Mouse (Mus musculus) liver, embryonic 11.5 days (tissue): ENCODE measurements around the gene Olfr1507. TPM values are rescaled to one million over a fixed set of nuclear protein-coding genes. Genes with fewer than 3 reads are reported as not detected.

ENCODE experiments used
- ATAC-seq: fragments of 200-750 bp; cut with Nextera tagmentation; replicated peaks from 2 replicates; pipeline ENCODE4 v1.8.0; 2017; ENCODE audit warnings: moderate number of reproducible peaks, mild to moderate bottlenecking, moderate TSS enrichment, moderate library complexity; ENCODE audit not compliant: low FRiP score
- DNase-seq: peaks from one replicate; pipeline ENCODE4 v3.0.0-alpha.2; 2017; ENCODE audit warnings: low spot score
- H3K27ac ChIP-seq: fragments of 300-500 bp; sonication (generic); 2 replicates; pipeline ENCODE4 v1.5.1; 2014; ENCODE audit warnings: mild to moderate bottlenecking, low read depth, low read length, control low read depth
- H3K27me3 ChIP-seq: fragments of 300-500 bp; sonication (generic); replicated peaks from 2 replicates; pipeline ENCODE4 v1.6.1; 2014; ENCODE audit warnings: low read length, mixed read lengths; ENCODE audit not compliant: control insufficient read depth, insufficient read depth
- H3K36me3 ChIP-seq: fragments of 300-500 bp; sonication (generic); 2 replicates; pipeline ENCODE4 v1.6.1; 2014; ENCODE audit warnings: mild to moderate bottlenecking, low read length, moderate library complexity, mixed read lengths; ENCODE audit not compliant: control insufficient read depth, insufficient read depth
- H3K4me1 ChIP-seq: fragments of 300-500 bp; sonication (generic); replicated peaks from 2 replicates; pipeline ENCODE4 v1.6.1; 2014; ENCODE audit warnings: low read length, mixed read lengths; ENCODE audit not compliant: control insufficient read depth, insufficient read depth
- H3K4me2 ChIP-seq: fragments of 300-500 bp; sonication (generic); 2 replicates; pipeline ENCODE4 v1.6.1; 2014; ENCODE audit warnings: mild to moderate bottlenecking, control low read depth, moderate library complexity
- H3K4me3 ChIP-seq: fragments of 300-500 bp; sonication (generic); 2 replicates; pipeline ENCODE4 v1.5.1; 2014; ENCODE audit warnings: low read depth, low read length, control low read depth
- H3K9ac ChIP-seq: fragments of 300-500 bp; sonication (generic); 2 replicates; pipeline ENCODE4 v1.6.1; 2014; ENCODE audit warnings: low read depth, low read length, control low read depth
- H3K9me3 ChIP-seq: fragments of 300-500 bp; sonication (generic); 2 replicates; pipeline ENCODE4 v1.6.1; 2016; ENCODE audit warnings: low read length, inconsistent platforms, mixed read lengths; ENCODE audit not compliant: control insufficient read depth
- WGBS: fragments of 180-500 bp; shearing (Covaris S2); extraction: QIAGEN DNeasy Blood & Tissue Kit; methylation state at CpG from one replicate; pipeline ENCODE4 v1.1.7; 2014; 5-methylcytosine and 5-hydroxymethylcytosine counted together
- polyA plus RNA-seq: library from polyadenylated mRNA; unstranded; fragments of >200 nt; fragmentation: Nextera tagmentation; extraction: Ambion mirVana; gene quantifications from 2 replicates; pipeline ENCODE4 v1.2.1, GENCODE M21; 2014

The Olfr1507 gene
- not detected in 2 replicates for polyA plus RNA-seq

DNA sequence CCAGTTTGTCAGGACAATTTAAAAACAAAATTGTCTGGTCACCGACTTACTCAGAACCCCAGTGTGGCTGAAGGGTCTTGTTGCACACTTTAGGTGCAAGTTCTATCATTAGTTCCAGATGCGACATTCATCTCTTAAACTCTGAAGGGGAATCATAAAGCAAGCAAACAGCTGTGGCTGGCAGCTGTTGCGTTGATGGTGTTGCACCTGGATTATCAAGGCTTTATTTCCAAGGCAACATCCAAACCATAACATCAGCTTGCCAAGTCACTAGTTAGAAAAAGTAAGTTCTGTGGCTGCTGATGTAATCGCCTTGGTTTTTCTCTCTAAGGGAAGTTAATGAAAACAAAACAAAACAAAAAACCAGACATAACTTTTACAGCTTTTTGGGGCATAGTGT, at the start of gene Olfr1507:
Olfr1507 (minus strand) TSS at position 234 of the 400 bp plus-strand sequence.
- DNase-seq (no peak), ATAC-seq (no peak)
- Histone ChIP-seq H3K9me3 (no peaks in the 10 kb centered on the region), H3K4me3 (no peak within 1 kb of the TSS), H3K9ac (no peak within 1 kb of the TSS), H3K27ac (no peak within 1 kb of the TSS), H3K27me3 (no peaks in the 10 kb centered on the region), H3K4me2 (no peak within 1 kb of the TSS), H3K36me3 (no peaks in the 10 kb centered on the region), H3K4me1 (no peaks in the 10 kb centered on the region)
- 82% methylated on average over 4 of the region's 4 CpGs for WGBS

DNA sequence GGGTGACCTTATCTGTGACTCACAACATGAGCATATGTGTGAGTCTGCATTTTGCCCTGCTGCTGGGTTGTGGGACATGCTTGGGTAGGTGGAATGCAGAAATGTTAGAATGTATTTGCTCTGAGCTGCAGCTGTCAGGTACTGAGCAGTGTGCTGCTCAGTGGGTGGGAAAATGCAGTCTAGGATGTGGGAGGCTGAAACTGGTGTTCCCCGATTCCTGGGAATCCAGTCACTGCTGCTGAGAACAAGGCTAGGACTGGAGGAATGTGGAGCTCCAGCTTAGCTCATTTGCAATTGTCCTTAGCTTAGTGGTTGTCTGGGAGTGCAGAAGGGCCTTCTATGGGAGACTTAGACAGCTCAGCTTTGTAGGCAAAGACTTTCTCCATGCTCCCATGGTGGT, 37.8 kb upstream of the Olfr1507 start:
- Histone ChIP-seq H3K27ac (no peak overlapping the region), H3K9ac (no peak overlapping the region), H3K27me3 (no peaks in the 10 kb centered on the region), H3K9me3 (peaks cover 6% of the 10 kb centered on the region), H3K36me3 (no peaks in the 10 kb centered on the region), H3K4me2 (no peak overlapping the region), H3K4me1 (no peaks in the 10 kb centered on the region), H3K4me3 (no peak overlapping the region)
- DNase-seq (no peak), ATAC-seq (no peak)
- WGBS: 76% methylated on average over 1 of the region's 1 CpGs

DNA sequence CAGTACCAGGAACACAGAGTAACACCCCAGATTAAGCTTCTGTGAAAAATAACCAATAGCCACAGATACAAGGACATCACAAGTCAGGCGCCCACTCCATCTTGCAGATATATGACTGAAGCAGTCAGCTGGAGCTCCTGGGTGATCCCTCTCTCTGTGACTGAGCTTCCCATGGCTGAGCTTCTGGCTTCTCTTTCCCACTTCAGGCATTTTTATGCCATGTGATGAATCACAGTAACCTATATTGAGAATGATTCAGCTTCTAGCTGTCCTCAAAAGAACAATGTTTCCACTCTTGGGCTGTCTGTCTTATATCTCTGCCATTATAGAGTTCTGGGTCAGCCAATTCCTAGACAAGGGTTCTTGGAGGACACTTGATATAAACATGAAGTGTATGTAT, 29.4 kb upstream of the Olfr1507 start:
- no peaks in the 10 kb centered on the region for H3K36me3 ChIP-seq
- ATAC-seq (no peak), DNase-seq (no peak)
- no peaks in the 10 kb centered on the region for H3K4me1 ChIP-seq
- H3K9ac ChIP-seq: no peak overlapping the region
- no peak overlapping the region for H3K27ac ChIP-seq
- H3K4me3 ChIP-seq: no peak overlapping the region
- no peaks in the 10 kb centered on the region for H3K9me3 ChIP-seq
- no peaks in the 10 kb centered on the region for H3K27me3 ChIP-seq
- no peak overlapping the region for H3K4me2 ChIP-seq
- WGBS: 86% methylated on average over 1 of the region's 1 CpGs

DNA sequence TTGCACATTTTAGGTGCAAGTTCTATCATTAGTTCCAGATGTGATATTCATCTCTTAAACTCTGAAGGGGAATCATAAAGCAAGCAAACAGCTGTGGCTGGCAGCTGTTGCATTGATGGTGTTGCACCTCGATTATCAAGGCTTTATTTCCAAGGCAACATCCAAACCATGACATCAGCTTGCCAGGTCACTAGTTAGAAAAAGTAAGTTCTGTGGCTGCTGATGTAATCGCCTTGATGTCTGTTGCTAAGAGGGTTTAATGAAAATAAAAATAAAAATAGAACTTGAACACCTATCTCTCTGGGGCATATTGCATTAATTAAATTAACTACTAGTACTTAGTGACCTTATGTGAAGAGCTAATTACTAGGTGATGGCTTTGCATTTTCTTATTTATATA, 28.2 kb downstream of the Olfr1507 start, which contains the start of gene Olfr1508:
Olfr1508 (minus strand) TSS at position 101 of the 400 bp plus-strand sequence.
- Histone ChIP-seq H3K4me2 (no peak within 1 kb of the TSS), H3K4me3 (no peak within 1 kb of the TSS), H3K36me3 (no peaks in the 10 kb centered on the region), H3K9me3 (no peaks in the 10 kb centered on the region), H3K27ac (no peak within 1 kb of the TSS), H3K9ac (no peak within 1 kb of the TSS), H3K27me3 (no peaks in the 10 kb centered on the region), H3K4me1 (no peaks in the 10 kb centered on the region)
- DNase-seq (no peak), ATAC-seq (no peak)
- WGBS: 67% methylated on average over 2 of the region's 2 CpGs

DNA sequence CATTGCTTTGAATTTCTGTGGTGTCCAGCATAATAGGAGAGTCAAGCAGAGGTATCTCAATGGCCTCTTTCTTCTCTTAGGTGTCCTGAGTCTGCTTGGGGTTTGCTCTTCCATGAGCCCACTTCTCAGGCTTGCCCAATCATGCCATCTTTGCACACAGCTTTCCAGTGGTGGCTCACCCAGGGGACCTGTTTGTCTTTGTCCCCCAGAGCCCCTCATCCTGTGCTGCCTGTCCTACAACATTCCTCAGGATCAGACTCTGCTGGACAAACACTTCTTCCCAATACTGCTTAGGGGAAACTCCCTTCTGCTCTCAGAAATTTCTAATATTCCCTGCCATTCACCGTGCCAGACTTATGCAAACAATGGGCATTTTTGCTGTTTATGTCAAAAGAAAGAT, 29.8 kb downstream of the Olfr1507 start:
- Histone ChIP-seq H3K4me3 (no peak overlapping the region), H3K27me3 (no peaks in the 10 kb centered on the region), H3K4me1 (no peaks in the 10 kb centered on the region), H3K36me3 (no peaks in the 10 kb centered on the region), H3K9me3 (no peaks in the 10 kb centered on the region), H3K4me2 (no peak overlapping the region), H3K9ac (no peak overlapping the region), H3K27ac (no peak overlapping the region)
- DNase-seq: no peak
- no peak for ATAC-seq
- 80% methylated on average over 1 of the region's 1 CpGs for WGBS

DNA sequence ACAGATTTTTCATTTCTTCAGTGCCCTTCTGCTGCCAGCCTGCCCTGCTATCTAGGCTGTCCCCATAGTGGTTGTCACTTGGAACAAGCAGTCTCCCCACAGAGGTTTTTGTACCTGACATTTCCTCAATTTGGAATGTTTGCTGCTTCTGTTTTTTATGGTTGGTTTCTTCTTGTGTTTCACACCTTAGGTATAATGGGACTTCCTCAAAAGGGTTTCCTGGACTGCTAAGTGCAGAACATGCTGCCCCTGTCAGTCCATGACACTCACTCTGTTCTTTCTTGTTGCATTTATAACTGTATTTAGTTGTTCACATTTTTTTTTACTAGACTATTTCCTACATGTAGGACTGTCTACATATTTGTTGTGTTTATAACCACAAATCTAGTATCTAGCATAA, 33.6 kb downstream of the Olfr1507 start:
- H3K4me3 ChIP-seq: no peak overlapping the region
- H3K27ac ChIP-seq: no peak overlapping the region
- H3K4me1 ChIP-seq: no peaks in the 10 kb centered on the region
- ATAC-seq: no peak
- H3K9me3 ChIP-seq: no peaks in the 10 kb centered on the region
- H3K4me2 ChIP-seq: no peak overlapping the region
- DNase-seq: no peak
- no peaks in the 10 kb centered on the region for H3K27me3 ChIP-seq
- no peaks in the 10 kb centered on the region for H3K36me3 ChIP-seq
- no peak overlapping the region for H3K9ac ChIP-seq

DNA sequence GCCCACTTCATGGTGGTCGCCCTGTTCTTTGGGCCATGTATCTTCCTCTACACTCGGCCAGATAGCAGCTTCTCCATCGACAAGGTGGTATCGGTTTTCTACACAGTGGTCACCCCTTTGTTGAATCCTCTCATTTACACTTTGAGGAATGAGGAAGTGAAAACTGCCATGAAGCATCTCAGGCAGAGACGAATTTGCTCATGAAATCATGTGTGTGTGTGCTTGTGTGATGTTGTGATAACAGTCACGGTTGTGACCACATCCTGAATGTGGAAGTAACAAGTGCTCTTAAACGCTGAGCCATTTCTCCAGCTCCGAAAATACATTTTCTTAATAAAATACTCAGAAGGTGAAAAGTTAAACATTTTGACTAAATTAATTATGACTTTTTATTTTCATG, 44.4 kb downstream of the Olfr1507 start:
- H3K27me3 ChIP-seq: no peaks in the 10 kb centered on the region
- H3K36me3 ChIP-seq: no peaks in the 10 kb centered on the region
- WGBS: 53% methylated on average over 8 of the region's 8 CpGs
- H3K9me3 ChIP-seq: no peaks in the 10 kb centered on the region
- no peak overlapping the region for H3K4me2 ChIP-seq
- no peak for DNase-seq
- no peak overlapping the region for H3K27ac ChIP-seq
- H3K9ac ChIP-seq: no peak overlapping the region
- ATAC-seq: no peak
- H3K4me1 ChIP-seq: no peaks in the 10 kb centered on the region
- H3K4me3 ChIP-seq: no peak overlapping the region

DNA sequence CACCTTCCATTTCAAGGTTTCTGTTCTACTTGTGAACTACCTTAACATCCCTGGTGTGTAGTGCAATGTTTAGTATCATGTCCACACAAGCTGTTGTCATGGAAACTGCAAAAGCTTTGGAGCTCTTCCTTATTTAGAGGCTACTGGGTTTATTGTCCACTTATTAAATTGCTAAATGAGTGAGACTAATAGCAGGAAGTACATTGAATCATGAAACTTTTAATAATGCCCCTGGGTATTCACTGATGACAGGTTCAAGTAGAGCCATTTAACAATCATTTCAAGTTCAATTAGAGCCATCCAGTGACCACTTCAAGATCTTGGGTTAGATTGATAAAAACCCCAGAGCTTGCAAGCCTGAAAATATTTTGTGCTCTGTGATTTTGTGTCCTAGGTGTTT, 52.9 kb downstream of the Olfr1507 start, which contains the start of gene Olfr1509:
Olfr1509 (plus strand) TSS at position 301 of the 400 bp plus-strand sequence.
- no peaks in the 10 kb centered on the region for H3K9me3 ChIP-seq
- no peaks in the 10 kb centered on the region for H3K4me1 ChIP-seq
- no peaks in the 10 kb centered on the region for H3K36me3 ChIP-seq
- no peaks in the 10 kb centered on the region for H3K27me3 ChIP-seq
- DNase-seq (no peak), ATAC-seq (no peak)
- no peak within 1 kb of the TSS for H3K4me3 ChIP-seq
- H3K27ac ChIP-seq: no peak within 1 kb of the TSS
- H3K9ac ChIP-seq: no peak within 1 kb of the TSS
- H3K4me2 ChIP-seq: no peak within 1 kb of the TSS
